Mouse (Mus musculus): ENCODE results near the gene Ufd1. TPM values are rescaled to one million over a fixed set of nuclear protein-coding genes. Genes with fewer than 3 reads are reported as not detected.

The Ufd1 gene
- total RNA-seq (2014; fragmentation: Nextera tagmentation) (80.2 and 81.2 TPM in 2 replicates), total RNA-seq (2017) (73.7 and 112 TPM in 2 replicates)

DNA sequence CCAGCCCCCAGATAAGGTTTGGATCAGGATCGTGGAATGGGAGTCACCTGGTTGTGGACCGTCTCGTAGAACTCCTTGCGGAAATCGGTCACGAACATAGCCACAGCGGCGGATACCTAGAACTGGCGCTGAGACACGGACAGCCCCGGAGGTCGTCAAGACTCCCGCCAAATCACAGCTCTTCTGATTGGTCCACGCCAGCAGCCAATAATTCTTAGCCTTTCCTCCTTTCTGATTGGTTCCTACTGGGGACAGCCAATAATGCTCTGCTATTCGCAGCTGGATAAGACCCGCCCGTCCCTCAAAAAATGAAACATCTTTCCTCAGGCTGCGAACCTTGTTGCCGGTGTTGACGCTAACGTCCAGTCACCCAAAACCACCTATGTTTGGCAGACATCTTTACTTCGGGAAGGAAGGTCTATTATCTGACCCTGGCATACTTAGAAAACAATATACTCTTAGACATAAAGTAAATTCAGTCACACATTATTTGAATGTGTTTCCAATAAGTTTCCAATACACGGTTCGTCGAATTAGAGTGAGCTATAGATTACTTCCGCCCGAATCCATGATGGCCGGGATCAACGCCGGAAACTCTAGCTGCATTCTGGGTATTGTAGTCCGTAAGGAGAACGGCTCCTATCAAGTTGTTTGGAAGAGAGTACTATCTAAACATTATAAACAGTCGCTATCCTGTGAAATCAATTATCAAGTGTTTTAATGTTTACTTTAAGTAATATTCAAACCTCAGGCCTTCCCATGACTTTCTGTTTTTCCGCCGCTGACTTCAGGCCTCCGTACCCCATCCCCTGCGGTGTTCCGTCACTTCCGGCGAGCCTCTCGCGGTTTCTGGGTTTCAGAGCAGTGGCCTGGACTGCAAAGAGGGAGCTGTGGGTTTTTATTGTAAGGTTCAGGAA is at the start of gene Ufd1, which contains the start of gene Cdc45:
Gene Ufd1 (plus strand): TSS at position 312 of the 917 bp plus-strand sequence.
Gene Cdc45 (minus strand): TSS at position 520 of the 917 bp plus-strand sequence.
- ATAC-seq (replicated peaks; ENCODE audit: low FRiP score, low TSS enrichment, poor library complexity, severe bottlenecking), result peak; percentile 94

DNA sequence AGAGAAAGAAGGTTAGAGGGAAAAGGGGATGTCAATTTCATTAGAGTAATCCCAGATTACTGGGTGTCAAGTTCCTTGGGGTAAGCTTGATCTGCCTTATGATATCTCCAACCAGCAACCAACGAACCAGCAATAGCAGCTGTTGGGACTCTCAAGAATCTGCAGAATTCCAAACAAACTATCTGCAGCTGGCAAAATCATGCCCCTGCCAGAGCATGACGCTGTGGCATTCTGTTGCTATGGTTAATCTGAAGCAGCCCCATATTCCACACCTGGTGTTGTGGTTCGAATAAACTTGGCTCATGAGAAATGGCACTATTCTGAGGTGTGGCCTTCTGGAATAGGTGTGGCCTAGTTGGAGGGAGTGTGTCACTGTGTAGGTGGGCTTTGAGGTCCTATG is 48.6 kb upstream of the Ufd1 start:
- no peak for ATAC-seq (replicated peaks; ENCODE audit: low FRiP score, low TSS enrichment, poor library complexity, severe bottlenecking)

DNA sequence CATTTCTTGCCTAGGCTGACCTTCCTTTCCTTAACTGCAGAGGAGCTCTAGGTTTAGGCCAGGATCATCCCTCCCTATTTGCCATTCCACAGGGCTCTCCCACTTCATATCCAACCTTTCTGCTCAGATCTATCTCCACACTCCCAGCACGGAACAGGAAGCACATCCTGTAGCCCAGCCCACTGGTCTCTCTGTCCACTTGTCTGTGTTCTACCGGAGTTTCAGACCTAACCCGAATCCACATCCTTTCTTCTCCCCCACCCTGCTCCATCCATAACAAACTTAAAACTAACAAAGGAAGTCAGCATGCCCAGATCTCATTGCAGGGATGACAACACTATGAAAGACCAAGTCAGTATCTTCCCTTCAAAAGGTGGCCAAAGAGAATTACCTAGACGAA is 45.2 kb upstream of the Ufd1 start:
- no peak for ATAC-seq (replicated peaks; ENCODE audit: low FRiP score, low TSS enrichment, poor library complexity, severe bottlenecking)

DNA sequence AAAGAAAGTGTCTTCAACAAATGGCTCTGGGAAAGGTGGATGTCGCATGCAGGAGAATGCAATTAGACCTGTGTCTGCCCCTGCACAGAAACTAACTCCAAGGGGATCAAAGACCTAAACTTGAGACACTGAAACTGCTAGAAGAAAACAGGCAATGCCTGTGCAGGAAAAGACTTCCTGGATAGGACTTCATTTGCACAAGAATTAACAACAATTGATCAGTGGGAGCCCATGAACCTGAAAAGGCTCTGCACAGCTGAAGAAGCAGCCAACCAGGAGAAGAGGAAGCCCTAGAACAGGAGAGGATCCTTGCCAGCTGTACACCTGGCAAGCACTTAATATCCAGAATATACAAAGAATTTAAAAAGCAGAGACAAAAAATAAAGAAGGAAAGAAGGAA is 42.1 kb upstream of the Ufd1 start:
- no peak for ATAC-seq (replicated peaks; ENCODE audit: low FRiP score, low TSS enrichment, poor library complexity, severe bottlenecking)

DNA sequence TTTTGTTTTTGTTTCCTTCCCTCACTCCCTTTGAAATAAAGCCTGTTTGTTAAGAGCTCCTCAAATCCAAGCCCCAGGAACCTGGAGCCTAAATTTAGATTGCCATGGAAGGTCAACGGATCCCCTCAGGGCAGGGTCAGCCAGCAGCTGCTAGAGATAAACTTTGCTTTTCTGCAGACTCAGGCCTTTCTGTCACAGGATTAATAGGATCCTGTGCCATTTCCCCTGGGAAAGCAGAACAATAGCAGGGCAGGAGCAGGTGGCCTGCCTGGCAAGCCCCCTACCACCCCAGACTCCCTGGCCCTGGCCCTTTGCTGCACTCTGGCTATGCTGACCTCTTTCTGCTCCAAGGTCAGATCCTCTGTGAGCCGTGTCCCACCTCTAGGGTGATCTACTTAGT is 37.6 kb upstream of the Ufd1 start:
- ATAC-seq (replicated peaks; ENCODE audit: low FRiP score, low TSS enrichment, poor library complexity, severe bottlenecking), result no peak

DNA sequence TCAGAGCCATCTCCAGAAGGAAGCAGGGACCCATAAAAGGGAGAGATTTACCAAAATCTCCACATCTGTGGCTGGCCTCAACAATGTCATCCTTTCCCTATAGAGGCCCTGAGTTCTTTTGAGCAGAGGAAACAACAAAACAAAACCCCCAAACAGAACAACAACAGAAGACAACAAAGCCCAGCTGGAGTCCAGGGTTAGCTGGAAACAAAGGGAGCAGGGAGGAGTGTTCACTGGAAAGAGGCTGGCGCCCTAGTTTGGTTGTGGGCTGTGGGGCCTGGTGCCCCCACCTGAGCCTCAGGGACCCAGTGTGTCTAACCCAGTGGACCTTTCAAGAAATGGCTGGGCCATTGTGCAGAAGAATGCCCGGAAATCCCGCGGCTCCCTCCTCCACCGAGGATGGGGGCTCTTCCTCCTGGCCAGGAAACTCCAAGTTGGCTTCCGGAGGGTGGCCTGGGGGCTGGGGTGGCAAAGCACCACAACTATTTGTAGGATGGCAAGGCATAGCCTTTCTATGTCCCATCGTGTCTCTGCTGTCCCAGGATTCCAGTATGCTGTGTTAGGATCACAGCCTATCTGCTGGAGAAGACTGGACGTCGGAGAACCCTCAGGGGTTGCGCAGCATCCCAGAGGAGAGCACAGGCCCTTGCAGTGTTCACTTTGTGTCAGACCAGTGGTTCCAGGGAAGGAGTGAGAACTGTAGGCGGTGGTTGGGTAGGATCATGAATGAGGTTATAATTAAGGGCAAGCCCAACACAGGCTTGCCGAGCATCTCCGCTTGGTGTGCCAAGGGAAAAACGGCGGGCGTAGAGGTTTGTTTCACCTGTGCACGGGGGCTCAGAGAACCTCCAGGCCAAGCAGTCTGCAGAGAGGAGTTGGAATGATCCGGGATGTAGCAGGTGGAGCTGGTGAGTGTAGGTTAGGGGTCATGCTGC is 35.7 kb upstream of the Ufd1 start:
- ATAC-seq (replicated peaks; ENCODE audit: low FRiP score, low TSS enrichment, poor library complexity, severe bottlenecking), result no peak

DNA sequence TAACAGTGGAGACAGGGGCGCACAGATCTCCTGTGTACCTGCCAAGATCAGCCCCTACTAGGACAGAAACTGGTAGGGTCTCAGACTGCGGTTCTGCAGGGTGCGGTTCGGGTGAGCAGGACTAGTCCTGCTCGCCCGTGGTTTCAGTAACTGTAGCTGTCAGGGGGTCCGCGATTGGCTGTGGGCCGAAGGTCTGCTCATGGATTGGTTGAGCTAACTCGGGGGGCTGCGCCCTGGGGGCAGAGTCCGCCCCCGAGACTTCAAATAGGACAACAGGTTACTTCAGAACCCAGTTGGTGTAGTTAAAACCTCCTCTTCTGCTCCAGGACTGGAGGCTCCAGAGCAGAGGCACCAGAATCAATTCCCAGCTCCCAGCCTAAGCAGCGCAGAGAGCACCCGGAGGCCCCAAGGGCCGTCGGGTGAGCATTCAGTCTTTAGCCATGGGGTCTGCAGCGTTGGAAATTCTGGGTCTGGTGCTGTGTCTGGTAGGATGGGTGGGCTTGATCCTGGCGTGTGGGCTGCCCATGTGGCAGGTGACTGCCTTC is 35.0 kb upstream of the Ufd1 start, which contains the start of gene Cldn5:
Gene Cldn5 (plus strand): TSS at position 292 of the 545 bp plus-strand sequence.
- no peak for ATAC-seq (replicated peaks; ENCODE audit: low FRiP score, low TSS enrichment, poor library complexity, severe bottlenecking)

DNA sequence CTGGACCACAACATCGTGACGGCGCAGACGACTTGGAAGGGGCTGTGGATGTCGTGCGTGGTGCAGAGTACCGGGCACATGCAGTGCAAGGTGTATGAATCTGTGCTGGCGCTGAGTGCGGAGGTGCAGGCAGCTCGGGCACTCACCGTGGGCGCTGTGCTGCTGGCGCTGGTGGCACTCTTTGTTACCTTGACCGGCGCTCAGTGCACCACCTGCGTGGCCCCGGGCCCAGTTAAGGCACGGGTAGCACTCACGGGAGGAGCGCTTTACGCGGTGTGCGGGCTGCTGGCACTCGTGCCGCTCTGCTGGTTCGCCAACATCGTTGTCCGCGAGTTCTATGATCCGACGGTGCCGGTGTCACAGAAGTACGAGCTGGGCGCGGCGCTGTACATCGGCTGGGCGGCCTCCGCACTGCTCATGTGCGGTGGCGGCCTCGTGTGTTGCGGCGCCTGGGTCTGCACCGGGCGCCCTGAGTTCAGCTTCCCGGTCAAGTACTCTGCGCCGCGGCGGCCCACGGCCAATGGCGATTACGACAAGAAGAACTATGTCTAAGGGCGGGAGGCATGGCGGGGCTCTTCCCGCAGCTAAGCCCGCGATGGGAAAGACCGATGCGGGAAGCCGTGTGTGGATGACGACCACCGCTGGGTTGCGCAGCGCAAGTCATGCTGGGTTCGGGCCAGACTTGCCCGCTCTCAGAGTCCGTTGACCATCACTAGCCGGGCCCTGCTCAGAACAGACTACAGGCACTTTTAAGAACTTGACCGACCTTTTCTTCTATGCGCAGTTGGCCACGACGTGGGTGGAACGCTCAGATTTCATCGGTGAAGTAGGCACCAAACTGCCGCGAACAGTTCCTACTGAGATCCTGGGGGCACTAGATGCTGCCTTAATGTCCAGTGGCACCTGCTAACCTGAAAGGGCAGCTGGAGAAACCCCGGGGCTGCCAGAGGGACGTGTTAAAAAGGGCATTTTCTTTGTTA is 34.2 kb upstream of the Ufd1 start:
- ATAC-seq (replicated peaks; ENCODE audit: low FRiP score, low TSS enrichment, poor library complexity, severe bottlenecking), result 0 out of 2 replicates have a peak, but pooled peaks have one; percentile 14

DNA sequence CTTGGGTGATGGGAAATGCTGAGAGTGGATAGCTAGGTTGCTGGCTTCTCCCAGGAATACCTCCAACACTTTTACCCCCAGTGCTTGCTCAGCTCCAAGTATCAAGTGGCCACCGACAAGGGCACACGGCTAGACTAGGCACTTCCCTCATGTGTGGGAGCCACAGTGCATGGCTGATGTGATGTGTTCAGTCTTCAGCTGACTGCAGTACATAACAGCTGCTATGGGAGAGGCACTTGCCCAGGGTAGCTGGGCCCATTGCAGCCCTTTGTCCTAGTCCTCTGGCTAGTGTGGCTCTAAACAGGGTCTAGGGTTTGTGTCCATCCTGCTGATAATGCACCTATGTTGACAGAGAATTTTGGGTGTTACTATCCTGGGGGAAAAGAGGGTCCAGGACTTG is 33.1 kb upstream of the Ufd1 start:
- no peak for ATAC-seq (replicated peaks; ENCODE audit: low FRiP score, low TSS enrichment, poor library complexity, severe bottlenecking)

DNA sequence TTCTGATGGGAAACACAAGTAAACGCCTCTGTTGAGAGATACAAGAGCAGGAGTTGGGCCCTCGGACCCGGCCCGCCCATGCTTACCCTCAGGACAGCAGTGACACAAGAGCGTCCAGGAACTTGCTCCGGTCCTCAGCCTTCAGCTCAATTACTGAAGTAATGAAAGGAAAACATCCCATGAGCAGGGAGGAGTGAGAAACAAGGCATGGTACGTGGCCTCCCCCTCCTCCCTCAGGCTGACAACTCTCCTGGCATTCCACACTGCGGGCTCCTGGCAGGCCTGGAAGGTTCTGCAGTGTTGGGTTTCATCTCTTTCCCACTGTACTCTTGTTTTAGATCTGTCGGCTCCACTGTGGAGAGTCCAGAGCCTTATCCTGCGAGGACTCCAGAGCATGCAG is 29.8 kb upstream of the Ufd1 start:
- no peak for ATAC-seq (replicated peaks; ENCODE audit: low FRiP score, low TSS enrichment, poor library complexity, severe bottlenecking)

DNA sequence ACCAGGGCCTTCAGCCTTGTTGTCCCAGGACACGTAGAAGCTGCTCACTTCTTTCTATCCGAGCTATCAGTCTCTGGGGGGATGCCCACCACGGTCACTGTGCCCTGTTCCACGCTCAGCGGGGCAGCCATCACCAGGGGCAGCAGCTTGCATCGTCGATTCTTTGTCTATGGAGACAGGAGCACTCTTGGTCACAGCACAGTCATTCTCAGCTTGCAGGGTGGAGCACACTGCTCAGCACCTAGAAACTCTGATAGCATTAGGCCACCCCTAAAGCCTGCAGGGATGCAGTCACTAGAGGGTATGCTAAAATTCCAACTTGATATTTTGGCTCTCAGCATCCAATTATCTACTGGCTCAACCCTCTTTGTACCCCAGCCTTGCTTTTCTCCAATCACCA is 26.6 kb upstream of the Ufd1 start:
- ATAC-seq (replicated peaks; ENCODE audit: low FRiP score, low TSS enrichment, poor library complexity, severe bottlenecking), result peak; percentile 45

DNA sequence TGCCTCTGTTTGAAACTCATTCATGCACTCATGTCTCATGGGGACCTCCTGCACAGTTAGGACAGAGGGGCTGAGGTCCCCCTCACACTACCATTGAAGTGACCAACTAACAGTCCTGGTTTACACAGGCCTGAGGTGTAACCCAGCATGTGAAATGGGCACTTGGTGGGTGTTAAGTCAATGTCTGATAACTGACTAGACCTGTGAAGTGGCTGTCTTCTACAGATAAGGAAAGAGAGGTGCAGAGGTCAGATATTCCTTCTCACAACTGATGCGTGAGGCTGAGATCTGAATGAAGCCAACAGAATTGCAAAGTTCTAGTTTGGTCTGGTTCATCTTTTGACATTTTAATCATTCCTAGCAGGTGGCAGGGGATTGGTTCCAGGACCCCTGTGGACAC is 26.1 kb upstream of the Ufd1 start:
- peak; percentile 85 for ATAC-seq (replicated peaks; ENCODE audit: low FRiP score, low TSS enrichment, poor library complexity, severe bottlenecking)

DNA sequence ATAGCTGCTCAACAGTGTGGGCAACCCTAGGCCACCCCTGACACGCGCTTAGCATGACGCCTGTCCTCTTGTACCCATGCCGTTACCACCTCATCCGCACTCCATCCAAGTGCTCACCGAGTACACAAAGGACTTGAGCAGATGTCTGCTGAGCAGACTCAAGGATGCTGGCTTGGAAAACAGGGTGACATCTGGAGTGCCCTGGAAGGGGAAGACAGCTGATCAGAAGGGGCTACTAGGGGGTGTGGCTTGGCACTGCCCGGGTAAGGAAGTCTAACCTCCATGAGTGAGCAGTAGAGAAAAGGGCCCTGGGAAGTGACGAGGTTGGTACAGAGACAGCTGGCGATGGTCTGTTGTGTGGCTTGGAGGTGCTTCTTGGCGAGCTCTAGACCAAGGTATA is 24.9 kb upstream of the Ufd1 start:
- ATAC-seq (replicated peaks; ENCODE audit: low FRiP score, low TSS enrichment, poor library complexity, severe bottlenecking), result no peak

DNA sequence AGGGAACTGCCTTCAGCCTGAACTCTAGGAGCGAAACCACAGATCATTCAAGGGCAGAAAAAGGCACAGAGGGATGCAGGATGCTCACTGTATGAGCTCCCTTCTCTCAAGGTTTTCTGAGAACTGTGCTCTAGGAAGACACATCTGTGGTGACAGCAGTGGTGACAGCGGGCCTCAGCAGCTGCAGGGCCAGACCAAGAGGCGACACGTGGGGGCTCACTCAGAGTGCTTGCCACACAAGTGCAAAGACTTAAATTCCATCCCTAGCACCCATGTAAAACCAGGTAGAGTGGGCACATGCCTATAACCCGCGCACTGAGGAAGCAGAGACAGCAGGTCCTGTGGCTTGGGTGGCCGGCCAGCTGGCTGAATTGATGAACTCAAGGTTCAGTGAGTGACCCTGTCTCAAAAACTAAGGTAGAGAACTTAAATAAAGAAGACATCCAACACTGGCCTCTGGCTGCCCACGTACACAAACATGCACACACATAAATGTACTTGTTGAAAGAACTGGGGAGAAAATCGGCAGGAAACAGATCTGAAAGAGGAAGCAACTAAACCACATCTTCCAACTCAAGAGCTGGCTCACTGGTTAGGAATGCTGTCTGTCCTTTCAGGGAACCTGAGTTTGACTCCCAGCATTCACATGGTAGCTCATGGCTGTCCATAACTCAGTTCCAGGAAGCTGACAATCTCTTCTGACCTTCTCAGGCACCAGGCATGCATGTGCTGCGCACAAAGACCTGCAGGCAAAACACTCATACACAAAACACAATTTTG is 22.8 kb upstream of the Ufd1 start:
- ATAC-seq (replicated peaks; ENCODE audit: low FRiP score, low TSS enrichment, poor library complexity, severe bottlenecking), result no peak

DNA sequence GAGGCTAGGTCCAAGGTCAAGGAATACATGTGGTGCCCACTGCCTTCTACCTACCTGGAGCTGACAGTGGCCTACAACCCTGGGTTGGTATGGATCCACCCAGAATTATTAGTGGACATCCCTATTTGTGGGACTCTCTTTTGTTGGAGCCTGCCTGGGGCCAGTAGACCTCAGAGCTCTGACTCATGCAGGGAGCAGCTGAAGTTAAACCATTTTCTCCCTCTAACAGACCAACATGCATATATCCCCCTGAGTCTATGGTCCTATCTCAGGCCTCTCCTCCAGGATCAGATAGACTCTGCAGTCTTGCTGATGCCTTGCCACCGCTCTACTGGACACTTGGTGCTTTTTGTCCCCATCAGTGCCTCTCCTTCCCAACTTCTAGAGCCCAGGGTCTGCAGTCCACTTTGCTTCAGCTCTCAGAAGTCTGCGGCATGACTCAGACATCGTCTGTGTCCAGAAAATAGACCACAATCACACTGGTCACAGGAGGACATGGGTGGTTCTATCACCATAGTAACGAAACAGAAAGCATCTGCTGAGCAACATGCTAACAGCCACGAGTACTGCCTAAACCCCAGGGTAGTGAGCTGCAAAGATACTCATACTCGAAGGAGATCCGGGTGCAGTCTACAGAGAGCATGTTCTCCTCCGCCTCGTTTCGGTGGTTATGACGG is 16.2 kb upstream of the Ufd1 start:
- ATAC-seq (replicated peaks; ENCODE audit: low FRiP score, low TSS enrichment, poor library complexity, severe bottlenecking), result no peak

DNA sequence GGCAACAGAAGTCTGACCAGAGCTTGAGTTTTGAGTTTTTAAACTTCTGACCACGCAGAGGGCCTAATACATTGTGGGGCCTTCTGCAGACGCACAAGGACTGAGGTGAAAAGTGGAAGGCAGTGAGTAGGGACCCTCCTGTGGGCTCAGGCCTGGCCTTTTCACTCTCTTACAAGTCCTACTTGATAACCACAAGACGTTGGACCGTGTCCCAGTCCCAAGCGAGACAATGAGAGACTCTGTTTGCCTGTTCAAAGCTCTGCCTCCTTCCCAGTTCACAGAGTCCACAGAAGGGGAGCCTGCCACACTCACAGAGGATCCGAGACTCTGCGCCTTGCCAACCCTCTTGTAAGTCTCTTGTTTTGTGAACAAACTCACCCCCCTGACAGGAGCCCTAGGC is 14.9 kb upstream of the Ufd1 start:
- ATAC-seq (replicated peaks; ENCODE audit: low FRiP score, low TSS enrichment, poor library complexity, severe bottlenecking), result no peak

DNA sequence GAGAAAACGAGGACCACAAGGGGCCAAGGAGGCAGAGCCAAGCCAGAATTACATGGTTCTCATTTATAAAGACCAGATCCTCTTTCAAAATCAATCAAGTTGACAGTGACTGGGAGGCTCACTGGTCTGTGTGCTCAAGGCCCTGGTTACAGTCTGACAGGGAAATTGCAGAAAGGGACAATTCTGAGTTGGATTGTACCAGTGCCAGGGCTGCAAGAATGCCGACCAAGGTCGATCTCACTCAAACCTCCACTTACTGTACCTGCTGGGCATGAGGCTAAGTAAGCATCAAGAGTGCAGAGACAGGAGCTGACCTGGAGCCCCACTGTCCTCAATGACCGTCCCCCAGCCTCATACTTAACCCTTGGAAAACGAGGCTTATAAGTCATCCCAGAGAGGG is 13.4 kb upstream of the Ufd1 start:
- no peak for ATAC-seq (replicated peaks; ENCODE audit: low FRiP score, low TSS enrichment, poor library complexity, severe bottlenecking)
